Mouse (Mus musculus): Measurements from ENCODE around the gene Haao. TPM values are rescaled to one million over a fixed set of nuclear protein-coding genes. Genes with fewer than 3 reads are reported as not detected.
"Not testable (repeated sequence)": the region's sequence is repeated elsewhere in the genome, so short reads cannot be mapped to it uniquely, and the experiment has no call there.

The Haao gene
- polyA plus RNA-seq, 1 experiment from 2014 or later: 93.3 TPM

DNA sequence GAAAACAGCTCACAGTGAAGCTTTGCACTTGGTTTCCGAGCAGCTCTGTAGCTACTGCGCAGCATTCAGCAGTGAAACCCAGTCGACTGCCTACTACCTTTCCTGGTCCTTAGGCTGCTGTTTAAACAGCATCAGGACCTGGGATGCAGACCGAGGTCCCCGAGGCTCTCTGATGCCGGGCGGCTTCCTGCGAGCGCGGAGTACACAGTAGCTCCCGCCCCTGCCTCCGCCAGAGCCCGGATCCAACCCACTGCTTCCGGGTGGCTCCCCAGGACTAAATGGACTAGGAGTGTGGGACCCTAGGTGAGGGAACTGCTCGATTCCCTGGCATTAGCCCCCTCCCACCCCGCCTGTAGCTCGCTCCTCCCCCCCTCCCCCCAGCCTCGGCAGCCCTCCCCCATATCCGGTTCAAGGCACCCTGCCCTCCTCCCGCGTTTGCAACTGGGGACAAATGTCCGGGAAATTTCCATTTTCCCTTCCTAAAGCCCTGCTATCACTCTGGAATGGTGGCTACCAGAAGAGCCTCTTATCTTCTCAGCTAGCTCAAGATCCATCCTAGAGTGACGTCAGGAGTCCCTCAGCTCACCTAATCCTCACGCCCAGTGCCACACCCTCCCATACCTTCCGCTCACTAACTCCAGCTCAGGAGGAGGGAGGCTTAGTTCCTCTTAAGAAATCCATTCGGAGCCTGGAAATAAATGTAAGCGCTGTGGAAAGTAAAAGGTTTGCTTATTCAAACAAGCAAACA lies 14.5 kb upstream of the Haao start:
- H3K4me1 ChIP-seq (ENCODE audit: insufficient read depth): peaks cover 11% of the 10 kb centered on the region
- H3K27ac ChIP-seq (ENCODE audit: low read depth): peak overlapping the region; percentile 64
- H3K4me3 ChIP-seq (ENCODE audit: low read depth, low read length): peak overlapping the region; percentile 76
- H3K4me2 ChIP-seq (ENCODE audit: low read depth, low read length): peak overlapping the region; percentile 78
- no peak for TF ChIP-seq EP300 (IDR thresholded peaks at IDR 0.05; ENCODE audit: low read depth)
- no peak for TF ChIP-seq CTCF (IDR thresholded peaks at IDR 0.05; ENCODE audit: low read depth)
- 0 out of 2 replicates have a peak, but pooled peaks cover 3% of the 10 kb centered on the region for H3K27me3 ChIP-seq (ENCODE audit: insufficient read depth, low read length)
- H3K9me3 ChIP-seq (ENCODE audit: low read length): no peaks in the 10 kb centered on the region
- H3K9ac ChIP-seq (replicated peaks): peak overlapping the region; percentile 82
- ATAC-seq (peak; percentile 47), DNase-seq (peak; percentile 62)
- H3K36me3 ChIP-seq (replicated peaks; ENCODE audit: insufficient read depth, low read length): no peaks in the 10 kb centered on the region
- WGBS (ENCODE audit: insufficient replicate concordance): under 1% methylated on average over 24 of the region's 27 CpGs

GRCm38 (mm10) chr17:83861444-83862133 lies 13.8 kb upstream of the Haao start:
- Histone ChIP-seq H3K4me1 (ENCODE audit: insufficient read depth) (peaks cover 11% of the 10 kb centered on the region), H3K36me3 (replicated peaks; ENCODE audit: insufficient read depth, low read length) (no peaks in the 10 kb centered on the region), H3K9ac (replicated peaks) (peak overlapping the region; percentile 82), H3K27ac (ENCODE audit: low read depth) (peak overlapping the region; percentile 85), H3K9me3 (ENCODE audit: low read length) (no peaks in the 10 kb centered on the region), H3K4me3 (ENCODE audit: low read depth, low read length) (peak overlapping the region; percentile 76), H3K4me2 (ENCODE audit: low read depth, low read length) (peak overlapping the region; percentile 78), H3K27me3 (ENCODE audit: insufficient read depth, low read length) (0 out of 2 replicates have a peak, but pooled peaks cover 3% of the 10 kb centered on the region)
- DNase-seq: peak; percentile 97
- TF ChIP-seq CTCF (IDR thresholded peaks at IDR 0.05; ENCODE audit: low read depth): peak; percentile 10; the same call in 1 of the 2 replicates
- TF ChIP-seq EP300 (IDR thresholded peaks at IDR 0.05; ENCODE audit: low read depth): no peak
- whole genome bisulfite sequencing (ENCODE audit: insufficient replicate concordance): 2% methylated on average over 62 of the region's 62 CpGs
- ATAC-seq: peak; percentile 92

DNA sequence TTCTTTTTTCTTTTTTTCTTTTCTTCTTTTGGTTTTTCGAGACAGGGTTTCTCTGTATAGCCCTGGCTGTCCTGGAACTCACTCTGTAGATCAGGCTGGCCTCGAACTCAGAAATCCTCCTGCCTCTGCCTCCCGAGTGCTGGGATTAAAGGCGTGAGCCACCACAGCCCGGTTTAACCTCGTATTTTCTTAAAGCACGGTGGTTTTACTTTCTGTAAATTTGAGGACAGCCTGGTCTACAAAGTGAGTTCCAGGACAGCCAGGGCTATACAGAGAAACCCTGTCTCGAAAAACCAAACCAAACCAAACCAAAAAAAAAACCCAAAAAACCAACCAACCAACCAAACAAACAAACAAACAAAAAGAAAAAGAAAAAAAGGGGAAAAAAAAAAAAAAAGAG lies 13.2 kb upstream of the Haao start:
- not testable (repeated sequence) for DNase-seq
- peak overlapping the region; percentile 82; the same call in 1 of the 2 replicates for H3K9ac ChIP-seq (replicated peaks)

DNA sequence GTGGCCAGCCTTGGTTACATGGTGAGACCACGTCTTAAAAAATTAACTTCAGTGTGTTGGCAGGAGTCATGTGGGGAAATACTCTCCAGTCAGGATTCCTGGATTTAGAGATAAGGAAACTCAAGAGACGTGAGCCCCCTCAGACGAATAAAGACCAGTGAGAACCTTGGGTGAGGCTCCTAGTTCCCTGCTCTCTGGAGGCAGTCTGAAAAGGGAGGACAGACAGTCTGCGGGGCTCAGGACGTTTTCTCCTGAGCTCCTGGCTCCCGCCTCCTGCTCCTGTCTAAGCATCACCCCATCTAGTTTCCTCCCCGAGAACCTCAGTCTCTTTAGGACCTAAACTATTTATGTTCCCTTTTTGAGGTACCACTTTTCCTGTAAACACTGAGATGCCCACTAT lies 12.5 kb upstream of the Haao start:
- 66% methylated on average over 7 of the region's 7 CpGs for WGBS (ENCODE audit: insufficient replicate concordance)
- Histone ChIP-seq H3K27me3 (ENCODE audit: insufficient read depth, low read length) (0 out of 2 replicates have a peak, but pooled peaks cover 3% of the 10 kb centered on the region), H3K4me3 (ENCODE audit: low read depth, low read length) (no peak overlapping the region), H3K4me2 (ENCODE audit: low read depth, low read length) (no peak overlapping the region), H3K27ac (ENCODE audit: low read depth) (no peak overlapping the region), H3K9me3 (ENCODE audit: low read length) (no peaks in the 10 kb centered on the region), H3K36me3 (replicated peaks; ENCODE audit: insufficient read depth, low read length) (no peaks in the 10 kb centered on the region), H3K4me1 (ENCODE audit: insufficient read depth) (peaks cover 11% of the 10 kb centered on the region), H3K9ac (replicated peaks) (no peak overlapping the region)
- DNase-seq (no peak), ATAC-seq (no peak)
- no peak for TF ChIP-seq EP300 (IDR thresholded peaks at IDR 0.05; ENCODE audit: low read depth)
- no peak for TF ChIP-seq CTCF (IDR thresholded peaks at IDR 0.05; ENCODE audit: low read depth)

More for the DNA sequence above, 13.2 kb upstream of the Haao start:
- H3K9me3 ChIP-seq (ENCODE audit: low read length); ATAC-seq; H3K36me3 ChIP-seq (replicated peaks; ENCODE audit: insufficient read depth, low read length); H3K27me3 ChIP-seq (ENCODE audit: insufficient read depth, low read length): not testable (repeated sequence)
- peaks cover 11% of the 10 kb centered on the region for H3K4me1 ChIP-seq (ENCODE audit: insufficient read depth)
- H3K4me3 ChIP-seq (ENCODE audit: low read depth, low read length): peak overlapping the region; percentile 76
- H3K4me2 ChIP-seq (ENCODE audit: low read depth, low read length): peak overlapping the region; percentile 78
- H3K27ac ChIP-seq (ENCODE audit: low read depth): peak overlapping the region; percentile 85; the same call in 1 of the 2 replicates
- 57% methylated on average over 8 of the region's 8 CpGs for WGBS (ENCODE audit: insufficient replicate concordance)

DNA sequence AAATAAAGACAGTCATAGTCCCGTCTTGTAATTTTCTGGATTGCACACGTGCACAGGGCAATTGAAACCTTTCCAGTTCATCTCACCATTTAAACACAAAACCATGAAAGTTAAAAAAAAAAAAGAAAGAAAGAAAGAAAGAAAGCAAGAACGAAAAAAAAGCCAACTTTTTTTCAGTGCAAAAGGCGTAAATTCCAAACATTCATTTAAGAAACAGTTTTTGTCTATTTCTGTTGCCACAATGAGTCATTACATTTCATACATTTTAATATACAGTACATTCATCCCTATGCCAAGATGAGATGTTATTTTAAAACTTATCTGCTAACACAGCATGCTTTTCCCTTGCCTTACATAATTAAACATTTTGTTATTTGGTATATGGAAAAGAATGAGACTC lies 11.9 kb upstream of the Haao start:
- Histone ChIP-seq H3K9me3 (ENCODE audit: low read length) (no peaks in the 10 kb centered on the region), H3K27me3 (ENCODE audit: insufficient read depth, low read length) (0 out of 2 replicates have a peak, but pooled peaks cover 3% of the 10 kb centered on the region), H3K9ac (replicated peaks) (no peak overlapping the region), H3K4me2 (ENCODE audit: low read depth, low read length) (no peak overlapping the region), H3K27ac (ENCODE audit: low read depth) (no peak overlapping the region), H3K36me3 (replicated peaks; ENCODE audit: insufficient read depth, low read length) (no peaks in the 10 kb centered on the region), H3K4me1 (ENCODE audit: insufficient read depth) (peaks cover 11% of the 10 kb centered on the region), H3K4me3 (ENCODE audit: low read depth, low read length) (no peak overlapping the region)
- no peak for TF ChIP-seq EP300 (IDR thresholded peaks at IDR 0.05; ENCODE audit: low read depth)
- no peak for TF ChIP-seq CTCF (IDR thresholded peaks at IDR 0.05; ENCODE audit: low read depth)
- ATAC-seq (no peak), DNase-seq (no peak)
- WGBS (ENCODE audit: insufficient replicate concordance): 84% methylated on average over 4 of the region's 4 CpGs

DNA sequence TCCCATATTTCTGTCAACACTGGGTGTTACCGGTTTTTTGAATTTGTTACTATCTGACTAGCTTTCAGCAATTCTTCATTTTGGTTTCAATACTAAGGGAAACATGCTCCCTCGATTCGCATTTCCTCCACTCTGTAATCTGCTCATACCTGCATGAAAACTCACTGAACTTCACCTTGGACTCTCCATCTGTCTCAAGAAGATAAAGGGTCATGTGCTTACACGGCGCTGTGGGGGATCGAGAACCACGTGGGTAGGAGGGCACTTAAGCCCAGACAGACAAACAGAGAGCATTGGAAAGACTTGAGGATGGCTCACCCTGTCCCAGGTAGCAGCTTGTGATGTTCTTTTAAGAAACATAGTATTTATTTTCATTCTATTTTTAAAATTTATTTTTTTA lies 10.7 kb upstream of the Haao start:
- WGBS (ENCODE audit: insufficient replicate concordance): 50% methylated on average over 7 of the region's 7 CpGs
- TF ChIP-seq CTCF (IDR thresholded peaks at IDR 0.05; ENCODE audit: low read depth) (no peak), EP300 (IDR thresholded peaks at IDR 0.05; ENCODE audit: low read depth) (peak; percentile 85)
- no peak for DNase-seq
- H3K36me3 ChIP-seq (replicated peaks; ENCODE audit: insufficient read depth, low read length): no peaks in the 10 kb centered on the region
- no peak overlapping the region for H3K9ac ChIP-seq (replicated peaks)
- H3K4me2 ChIP-seq (ENCODE audit: low read depth, low read length): no peak overlapping the region
- H3K4me3 ChIP-seq (ENCODE audit: low read depth, low read length): no peak overlapping the region
- H3K27me3 ChIP-seq (ENCODE audit: insufficient read depth, low read length): 0 out of 2 replicates have a peak, but pooled peaks cover 2% of the 10 kb centered on the region
- H3K4me1 ChIP-seq (ENCODE audit: insufficient read depth): peaks cover 14% of the 10 kb centered on the region
- ATAC-seq: peak; percentile 51
- no peak overlapping the region; the same call in 1 of the 2 replicates for H3K27ac ChIP-seq (ENCODE audit: low read depth)
- H3K9me3 ChIP-seq (ENCODE audit: low read length): no peaks in the 10 kb centered on the region
